Mouse (Mus musculus) embryonic fibroblast, embryonic 13.5 days (primary cell): ENCODE measurements at regions not wholly inside any gene's neighbourhood (a gene's known extent, or its start where the extent isn't known, plus 50 kb on each side); places are given as distances from the start of the nearest gene placed in this dataset.
A peak's percentile ranks its signal among the peaks of the same experiment; 100 is the strongest.

Experiments
- H3K27ac ChIP-seq: 2 replicates; pipeline ENCODE4 v1.5.1; 2012; ENCODE audit warnings: low read length, control low read depth, inconsistent platforms; ENCODE audit not compliant: insufficient read depth
- H3K4me1 ChIP-seq: 2 replicates; pipeline ENCODE4 v1.6.1; 2011; ENCODE audit warnings: low read length; ENCODE audit not compliant: control insufficient read depth, insufficient read depth
- H3K4me3 ChIP-seq: 2 replicates; pipeline ENCODE4 v1.5.1; 2011; ENCODE audit warnings: mild to moderate bottlenecking, control low read depth, low read length; ENCODE audit not compliant: insufficient read depth
- CTCF ChIP-seq: IDR thresholded peaks from 2 replicates; pipeline ENCODE4 v1.5.1; 2011; ENCODE audit warnings: mild to moderate bottlenecking, control low read depth, low read length, moderate library complexity, borderline replicate concordance; ENCODE audit not compliant: insufficient read depth
- POLR2A ChIP-seq: IDR thresholded peaks from 2 replicates; pipeline ENCODE4 v1.6.1; 2011; ENCODE audit warnings: low read depth, mild to moderate bottlenecking, control low read depth, low read length, moderate library complexity

- no peak overlapping the region for H3K27ac ChIP-seq
- H3K4me3 ChIP-seq, result no peak overlapping the region
- no peak for TF ChIP-seq CTCF
- no peak for TF ChIP-seq POLR2A
- H3K4me1 ChIP-seq, result peaks cover 3% of the 10 kb centered on the region; the same call in 1 of the 2 replicates
Measured at GRCm38 (mm10) chr4:75332791-75333190, 54.7 kb upstream of the Dmac1 start.

- peaks cover 3% of the 10 kb centered on the region; the same call in 1 of the 2 replicates for H3K4me1 ChIP-seq
- no peak overlapping the region for H3K4me3 ChIP-seq
- peak overlapping the region; percentile 99 for H3K27ac ChIP-seq
- TF ChIP-seq POLR2A (no peak), CTCF (no peak)
Measured at GRCm38 (mm10) chr4:75329511-75330171, 51.5 kb upstream of the Dmac1 start.
